Mouse (Mus musculus) gastrocnemius, adult 2 months (tissue): ENCODE measurements around the gene Spats2l. TPM values are rescaled to one million over a fixed set of nuclear protein-coding genes. Genes with fewer than 3 reads are reported as not detected.
A peak's percentile ranks its signal among the peaks of the same experiment; 100 is the strongest.

Source experiments
- DNase-seq: peaks from one replicate; pipeline ENCODE4 v3.0.0; 2022
- H3K27ac ChIP-seq: fragments of 200-600 bp; 2 replicates; pipeline ENCODE4 v1.8.1; 2022; ENCODE audit warnings: mild to moderate bottlenecking
- H3K4me3 ChIP-seq: fragments of 200-600 bp; 2 replicates; pipeline ENCODE4 v1.8.1; 2022; ENCODE audit warnings: mild to moderate bottlenecking, moderate library complexity
- CTCF ChIP-seq: fragments of 200-600 bp; IDR thresholded peaks from 2 replicates; pipeline ENCODE4 v1.8.1; 2022; ENCODE audit warnings: antibody characterized with exemption, mild to moderate bottlenecking, moderate library complexity
- intact Hi-C: fragments of 180-260 bp; cut with DNase I; formaldehyde crosslinking; loops from one replicate; pipeline ENCODE4 v1.15.1; 2025
- total RNA-seq, 2 experiments: library from RNA; stranded (reverse); gene quantifications; 2 replicates each; pipeline ENCODE4 v1.2.3; 2021

The Spats2l gene
- total RNA-seq, 2 experiments from 2014 or later, result 2.0 to 4.8 TPM

- DNase-seq, result no peak
- intact Hi-C loops, result no loop called here
- Histone ChIP-seq H3K27ac (no peak overlapping the region), H3K4me3 (no peak overlapping the region)
- TF ChIP-seq CTCF, result no peak
Measured at GRCm38 (mm10) chr1:57934287-57934686, 160.3 kb downstream of the Spats2l start.

GRCm38 (mm10) chr1:57940691-57941090 is 166.7 kb downstream of the Spats2l start:
- intact Hi-C loops, result loop anchor here (10.0 kb wide), 1 partner anchor 166 kb away; the partner anchor contains the start of gene Spats2l
- DNase-seq, result no peak
- TF ChIP-seq CTCF, result no peak
- Histone ChIP-seq H3K4me3 (no peak overlapping the region), H3K27ac (no peak overlapping the region)

GRCm38 (mm10) chr1:57941095-57941494 is 167.1 kb downstream of the Spats2l start:
- no peak overlapping the region for H3K27ac ChIP-seq
- no peak for DNase-seq
- no peak overlapping the region for H3K4me3 ChIP-seq
- TF ChIP-seq CTCF, result no peak
- intact Hi-C loops, result loop anchor here (10.0 kb wide), 1 partner anchor 166 kb away; the partner anchor contains the start of gene Spats2l

GRCm38 (mm10) chr1:57941734-57942133 is 167.8 kb downstream of the Spats2l start:
- Histone ChIP-seq H3K4me3 (no peak overlapping the region), H3K27ac (no peak overlapping the region)
- no peak for DNase-seq
- no peak for TF ChIP-seq CTCF
- intact Hi-C loops, result loop anchor here (10.0 kb wide), 1 partner anchor 167 kb away; the partner anchor contains the start of gene Spats2l

- intact Hi-C loops, result loop anchor here (10.0 kb wide), 1 partner anchor 167 kb away; the partner anchor contains the start of gene Spats2l
- Histone ChIP-seq H3K27ac (no peak overlapping the region), H3K4me3 (no peak overlapping the region)
- no peak for TF ChIP-seq CTCF
- no peak for DNase-seq
Measured at GRCm38 (mm10) chr1:57942215-57942614, 168.3 kb downstream of the Spats2l start.

GRCm38 (mm10) chr1:57947552-57948347 is 173.8 kb downstream of the Spats2l start:
- intact Hi-C loops, result loop anchor here (2.0 to 10.0 kb wide), 2 partner anchors 173 to 519 kb away; partner anchors contain the start of gene Spats2l
- TF ChIP-seq CTCF, result no peak
- Histone ChIP-seq H3K27ac (no peak overlapping the region), H3K4me3 (no peak overlapping the region)
- no peak for DNase-seq

- no peak for DNase-seq
- Histone ChIP-seq H3K27ac (no peak overlapping the region), H3K4me3 (no peak overlapping the region)
- TF ChIP-seq CTCF, result peak; percentile 70
- intact Hi-C loops, result loop anchor here (2.0 to 10.0 kb wide), 2 partner anchors 174 to 520 kb away; partner anchors contain the start of gene Spats2l
Measured at GRCm38 (mm10) chr1:57949195-57949594, 175.2 kb downstream of the Spats2l start.

- intact Hi-C loops, result loop anchor here (2.0 to 10.0 kb wide), 2 partner anchors 175 to 521 kb away; partner anchors contain the start of gene Spats2l
- no peak for TF ChIP-seq CTCF
- Histone ChIP-seq H3K27ac (no peak overlapping the region), H3K4me3 (no peak overlapping the region)
- DNase-seq, result no peak
Measured at GRCm38 (mm10) chr1:57949716-57950115, 175.8 kb downstream of the Spats2l start.

GRCm38 (mm10) chr1:57952509-57952908 is 178.5 kb downstream of the Spats2l start:
- DNase-seq, result no peak
- TF ChIP-seq CTCF, result no peak
- Histone ChIP-seq H3K27ac (no peak overlapping the region), H3K4me3 (no peak overlapping the region)
- intact Hi-C loops, result no loop called here

GRCm38 (mm10) chr1:57953586-57954375 is 179.8 kb downstream of the Spats2l start:
- Histone ChIP-seq H3K27ac (no peak overlapping the region), H3K4me3 (no peak overlapping the region)
- TF ChIP-seq CTCF, result no peak
- intact Hi-C loops, result no loop called here
- DNase-seq, result no peak

GRCm38 (mm10) chr1:57954376-57954765 is 180.4 kb downstream of the Spats2l start:
- Histone ChIP-seq H3K27ac (no peak overlapping the region), H3K4me3 (no peak overlapping the region)
- TF ChIP-seq CTCF, result no peak
- intact Hi-C loops, result no loop called here
- no peak for DNase-seq

- intact Hi-C loops, result no loop called here
- DNase-seq, result no peak
- no peak for TF ChIP-seq CTCF
Measured at GRCm38 (mm10) chr1:57955774-57956173, 181.8 kb downstream of the Spats2l start.

More at GRCm38 (mm10) chr1:57955774-57956173, 181.8 kb downstream of the Spats2l start:
- no peak overlapping the region for H3K27ac ChIP-seq
- no peak overlapping the region for H3K4me3 ChIP-seq
